Mouse (Mus musculus) thymus, adult 2 months (tissue): Measurements from ENCODE around the gene St6gal1.

ENCODE experiments used
- CTCF ChIP-seq: fragments of 200-500 bp; IDR thresholded peaks from 2 replicates; pipeline ENCODE4 v1.5.1; 2012; ENCODE audit warnings: mild to moderate bottlenecking, control low read depth, low read length, moderate library complexity, borderline replicate concordance; ENCODE audit not compliant: control insufficient read depth, poor library complexity, insufficient read depth; ENCODE audit errors: extremely low read depth
- POLR2A ChIP-seq: fragments of 200-500 bp; IDR thresholded peaks from 2 replicates; pipeline ENCODE4 v1.6.1; 2012; ENCODE audit warnings: mild to moderate bottlenecking, low read length, control low read depth, moderate library complexity; ENCODE audit not compliant: control insufficient read depth, poor library complexity, insufficient read depth; ENCODE audit errors: extremely low read depth

- TF ChIP-seq POLR2A (no peak), CTCF (no peak)
These were observed 9.0 kb downstream of the St6gal1 start for GRCm38 (mm10) chr16:23233496-23233895.
